Mouse (Mus musculus) layer of hippocampus, adult 8-10 months (tissue): Measurements from ENCODE around the gene Prkce. TPM values are rescaled to one million over a fixed set of nuclear protein-coding genes. Genes with fewer than 3 reads are reported as not detected.

ENCODE experiments used
- DNase-seq, 2 experiments: peaks; one replicate each; pipeline ENCODE4 v3.0.0; 2022; ENCODE audit warnings: low spot score in 2 of 2
- total RNA-seq, 4 experiments: library from RNA; stranded (reverse); gene quantifications; 2 replicates each; pipeline ENCODE4 v1.2.4; 2022

The Prkce gene
- total RNA-seq, 4 experiments from 2014 or later: 343 to 388 (median 379) TPM

DNA sequence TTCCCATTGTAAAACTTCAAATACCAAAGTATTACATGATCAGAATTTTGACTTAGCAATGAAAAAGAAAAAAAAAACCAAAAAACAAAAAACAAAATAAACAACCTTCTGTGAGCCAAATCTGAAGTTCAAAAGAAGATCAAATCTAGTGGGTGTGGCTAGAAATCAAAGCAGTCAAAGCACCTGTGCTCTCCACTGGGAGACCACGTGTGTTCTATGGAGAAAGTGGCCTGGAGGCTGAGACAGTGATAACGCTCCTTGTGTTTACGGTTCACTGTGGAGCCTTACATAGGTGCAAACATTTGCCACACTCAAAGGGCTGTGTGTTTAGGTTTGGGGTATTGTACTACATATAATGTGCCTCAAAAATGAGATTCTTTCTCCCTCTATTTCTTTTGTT lies 132.0 kb downstream of the Prkce start:
- no peak for DNase-seq

DNA sequence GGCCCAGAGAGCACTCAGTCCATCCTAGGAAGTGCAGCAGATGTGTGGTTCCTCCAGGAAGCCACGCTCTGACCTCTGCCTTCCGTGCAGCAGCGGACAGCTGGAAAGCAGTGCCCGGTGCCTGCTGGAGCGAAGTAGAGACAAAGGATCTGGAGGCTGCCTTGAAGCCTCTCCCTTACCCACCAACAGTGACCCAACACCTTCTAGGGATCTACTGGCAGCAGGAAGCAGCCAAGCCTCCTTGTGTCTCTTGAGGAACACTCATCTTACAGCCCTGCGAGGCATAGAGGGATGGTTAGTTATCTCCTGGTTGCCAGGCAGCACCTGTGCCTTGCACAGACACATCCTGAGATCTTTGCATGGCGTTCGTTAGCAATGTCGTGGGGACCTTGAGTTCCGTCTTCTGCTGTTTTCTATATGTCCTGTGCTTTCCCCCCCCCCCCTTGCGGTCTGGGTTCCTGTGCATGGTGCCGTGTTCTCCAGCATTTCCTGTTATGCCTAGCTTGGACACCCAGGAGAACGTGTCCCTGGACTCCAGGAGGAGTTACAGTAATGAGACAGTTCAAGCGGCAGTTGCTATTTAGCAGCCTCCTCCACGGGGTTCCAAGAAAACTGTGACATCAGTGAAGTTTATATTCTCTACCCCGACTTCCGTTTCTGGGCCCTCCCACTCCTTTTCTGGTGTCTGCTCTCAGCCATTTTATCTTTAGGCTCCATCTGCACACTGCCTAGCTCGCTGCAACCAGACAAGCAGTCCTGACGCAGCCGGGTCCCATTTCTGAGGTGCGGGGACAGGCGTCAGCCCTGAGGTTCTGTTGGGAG lies 133.4 kb downstream of the Prkce start:
- DNase-seq: peak; percentile 67 to 75

DNA sequence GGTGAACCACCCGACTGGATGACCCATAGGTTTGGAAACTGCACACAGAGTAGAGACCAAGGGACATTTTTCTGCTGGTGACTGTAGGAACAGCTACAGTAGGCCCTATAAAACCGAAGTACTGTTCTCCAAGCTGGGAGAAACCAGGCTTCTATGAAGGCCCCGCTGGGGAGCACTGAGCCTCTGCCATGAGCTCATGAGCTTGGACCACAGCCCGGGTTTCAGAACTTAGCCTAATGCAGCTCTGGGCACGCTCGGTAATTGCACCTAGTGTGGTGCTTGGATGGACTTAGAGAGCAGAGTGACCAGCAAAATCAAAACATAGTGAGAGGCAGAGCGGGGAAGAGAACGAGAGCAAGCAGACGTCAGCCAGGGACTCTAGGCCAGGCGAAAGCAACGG lies 134.7 kb downstream of the Prkce start:
- peak in 1 of 2 experiments; percentile 66 for DNase-seq

DNA sequence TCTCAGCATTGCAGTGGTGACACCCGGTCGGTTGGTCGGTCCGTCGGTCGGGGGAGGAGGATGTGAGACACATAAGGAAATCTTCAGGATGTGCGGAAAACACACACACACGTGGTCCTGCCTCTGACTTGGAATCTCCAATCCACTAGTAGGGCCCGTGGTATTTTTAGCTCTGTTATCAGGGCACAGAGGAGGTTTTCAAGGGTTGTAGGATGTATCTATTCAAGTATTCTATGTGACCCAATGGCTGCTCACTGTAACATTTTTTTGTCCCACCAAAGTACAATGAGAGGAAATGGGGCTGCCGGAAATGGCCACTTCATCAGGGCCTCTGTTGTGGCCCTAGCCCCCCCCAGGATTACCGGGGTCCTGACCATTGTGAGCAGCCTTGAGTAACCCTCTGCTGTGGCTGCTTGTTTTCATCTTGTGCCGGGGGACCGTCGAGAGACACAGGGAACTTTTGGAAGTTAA lies 135.3 kb downstream of the Prkce start:
- DNase-seq: no peak

DNA sequence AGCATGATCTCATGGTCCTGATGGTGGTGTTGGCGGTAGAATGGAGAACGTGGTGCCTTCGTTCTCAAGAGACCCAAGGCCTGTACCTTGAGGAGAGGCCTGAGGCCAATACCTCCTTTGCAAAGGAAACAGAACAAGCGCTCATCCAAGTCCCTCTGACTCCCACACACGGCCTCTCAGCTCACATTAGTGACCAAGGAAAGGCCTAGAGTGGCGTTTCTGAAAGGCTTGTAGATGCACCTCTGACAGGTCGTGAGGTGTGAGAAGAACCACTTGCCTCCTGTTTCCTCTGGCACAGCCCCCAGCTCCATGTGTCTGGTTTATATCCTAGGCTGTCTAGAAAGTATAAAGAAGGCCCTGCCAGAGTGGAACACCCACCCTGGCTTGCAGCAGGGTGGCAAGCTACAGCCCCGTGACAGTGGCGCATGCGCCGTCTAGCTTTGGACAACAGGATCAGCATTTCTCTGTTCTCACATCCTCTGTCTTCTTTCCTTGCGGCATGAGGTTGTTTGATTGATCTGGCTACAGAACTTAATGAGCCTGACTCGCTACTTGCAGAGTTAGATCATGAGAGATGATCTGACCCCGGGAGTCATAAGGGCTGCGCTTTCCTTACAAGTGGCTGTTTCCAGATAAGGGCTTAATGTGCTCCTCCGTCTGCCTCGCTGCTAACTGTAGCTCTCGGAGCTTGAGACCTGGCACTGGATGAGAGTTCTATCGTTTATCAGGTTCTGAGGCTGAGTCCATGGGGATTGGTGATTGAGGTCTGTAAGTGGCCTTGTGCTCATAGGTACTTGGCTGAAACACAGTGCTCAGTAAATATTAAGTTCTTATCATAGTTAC lies 136.0 kb downstream of the Prkce start:
- no peak for DNase-seq

DNA sequence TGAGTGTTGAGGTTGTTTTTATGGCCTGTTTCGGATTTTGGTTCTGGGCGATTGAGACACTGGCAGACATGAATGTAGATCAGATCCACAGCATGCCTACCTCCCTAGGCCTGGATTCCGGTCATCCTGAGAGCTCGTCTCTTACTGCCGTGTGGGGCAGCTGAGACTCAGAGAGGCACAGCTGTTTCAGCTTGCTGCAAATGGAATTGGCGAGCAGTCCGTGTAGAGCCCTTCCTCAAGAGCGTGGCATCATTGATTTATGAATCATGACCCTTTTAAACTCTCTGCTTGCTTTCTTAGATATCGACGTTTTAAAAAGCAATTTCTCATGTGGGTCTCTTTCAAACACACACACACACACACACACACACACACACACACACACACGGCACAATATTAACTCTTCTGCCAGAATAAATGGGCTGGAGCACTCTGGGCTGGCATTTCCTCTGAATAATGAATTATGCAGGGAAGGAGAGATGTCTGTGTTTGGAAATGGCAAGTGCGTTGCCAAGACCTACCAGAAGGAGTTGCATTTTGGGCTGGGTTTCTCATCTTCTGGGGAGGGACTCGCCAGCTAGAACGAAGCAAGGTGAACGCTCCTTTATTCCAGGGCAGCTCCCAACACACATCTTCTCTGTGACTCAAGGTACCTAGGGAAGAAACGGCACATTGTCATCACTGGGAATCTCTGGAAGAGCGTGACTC lies 137.5 kb downstream of the Prkce start:
- no peak for DNase-seq

DNA sequence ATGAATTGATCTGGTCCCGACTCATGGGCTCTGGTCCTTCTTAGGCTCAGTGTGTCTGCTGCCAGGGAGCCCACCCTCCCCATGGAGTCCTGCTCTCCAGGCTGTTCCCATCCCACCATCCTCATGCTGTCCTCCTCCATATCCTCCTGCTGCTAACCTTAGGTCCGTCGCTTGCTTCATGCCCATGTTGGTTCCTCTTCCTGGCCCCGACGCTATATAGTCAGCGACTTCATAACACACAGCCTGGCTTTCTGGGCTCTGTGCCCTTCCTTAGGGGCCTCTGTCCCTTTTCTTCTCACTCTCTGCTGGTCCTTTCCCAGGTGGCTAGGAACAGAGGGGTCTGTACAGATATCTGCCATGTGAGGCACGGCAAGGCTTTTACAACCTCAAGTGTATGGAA lies 138.6 kb downstream of the Prkce start:
- DNase-seq: no peak

DNA sequence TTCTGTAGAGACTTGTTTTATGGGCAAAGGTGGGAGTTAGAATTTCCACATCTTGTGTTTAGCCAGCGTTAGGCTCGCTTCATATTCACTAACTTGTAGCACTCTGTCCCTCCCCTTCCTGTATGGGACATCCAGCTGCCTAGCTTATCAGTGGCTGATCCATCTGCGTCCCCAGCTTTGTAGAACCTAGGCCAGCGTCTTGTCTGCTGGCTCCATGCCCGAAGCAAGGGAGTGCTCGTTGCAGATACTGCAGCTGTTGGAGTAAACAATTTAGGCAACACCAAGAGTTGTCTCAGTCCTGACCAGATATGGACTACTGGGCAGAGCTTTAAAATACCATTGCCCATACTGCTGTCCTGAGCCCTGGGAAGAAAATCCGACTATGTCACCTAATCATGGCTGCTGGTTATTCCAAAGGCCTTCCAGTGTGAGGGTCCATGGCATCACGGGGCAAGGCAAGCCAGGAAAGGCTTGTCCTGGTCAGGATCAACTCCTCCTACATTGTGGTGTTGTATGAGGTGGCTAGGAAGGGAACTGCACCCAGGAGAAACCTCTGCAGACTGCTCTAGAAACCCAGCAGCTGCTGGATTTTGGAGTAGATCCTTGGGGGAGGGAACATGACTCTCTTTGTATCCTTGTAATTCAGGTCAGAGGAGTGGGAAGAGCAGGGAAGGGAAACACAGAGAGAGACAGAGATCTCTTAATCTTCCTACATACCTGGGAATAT lies 146.0 kb downstream of the Prkce start:
- DNase-seq: no peak

DNA sequence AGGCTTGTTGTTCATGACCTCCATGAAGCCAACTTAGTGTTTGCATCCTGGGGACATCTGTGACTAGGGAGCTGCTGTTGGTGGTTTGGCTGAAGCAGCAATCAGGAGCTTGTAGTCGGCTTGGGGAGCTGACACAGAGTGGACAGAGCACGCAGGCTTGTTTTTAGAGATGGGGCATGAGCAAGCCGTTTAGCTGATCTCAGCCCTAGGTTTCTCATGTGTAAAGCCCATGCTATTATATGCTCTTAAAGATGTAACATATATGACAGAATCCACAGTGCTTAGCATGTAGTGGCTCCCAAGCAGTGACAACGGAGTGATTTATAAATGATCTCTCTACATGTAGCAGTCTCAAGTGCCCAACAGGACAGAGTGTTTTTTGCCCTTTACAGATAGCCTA lies 148.3 kb downstream of the Prkce start:
- DNase-seq: no peak

DNA sequence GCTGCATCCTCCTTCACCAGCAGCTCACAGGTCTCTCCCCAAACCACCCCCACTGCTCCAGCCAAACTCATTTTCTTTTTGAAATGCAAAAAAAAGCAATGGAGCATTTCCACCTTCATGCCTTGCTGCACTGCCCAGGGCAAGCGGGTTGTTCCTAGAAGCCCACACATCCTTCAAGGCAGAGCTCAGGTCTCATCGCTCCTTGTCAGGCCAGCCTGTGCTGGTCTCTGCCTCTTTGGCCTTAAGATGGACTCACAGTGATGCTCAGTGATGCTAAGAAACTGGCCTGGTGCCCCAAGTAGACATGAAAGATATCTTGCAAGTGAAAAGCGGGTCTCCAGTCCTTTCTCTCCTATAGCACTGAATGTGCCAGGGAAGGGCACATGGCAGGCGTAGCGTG lies 149.2 kb downstream of the Prkce start:
- no peak for DNase-seq

DNA sequence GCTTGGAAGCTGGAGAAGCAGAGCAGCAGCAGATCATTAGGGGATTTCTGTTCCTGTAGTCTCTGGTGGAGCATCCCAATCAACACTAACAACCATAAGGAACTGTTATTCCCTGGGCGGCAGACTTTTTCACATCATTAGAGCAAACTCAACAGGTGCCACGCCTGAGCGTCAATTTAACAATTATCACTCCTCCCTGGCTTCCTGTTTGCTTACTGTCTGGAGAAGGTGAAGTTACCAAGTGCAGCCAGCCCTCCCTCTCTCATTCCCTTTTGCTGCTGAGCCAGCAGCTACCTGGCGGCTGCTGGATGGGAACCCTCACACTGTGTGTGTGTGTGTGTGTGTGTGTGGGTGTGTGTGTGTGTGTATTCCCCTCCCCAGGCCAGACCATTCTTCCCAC lies 149.6 kb downstream of the Prkce start:
- no peak for DNase-seq

DNA sequence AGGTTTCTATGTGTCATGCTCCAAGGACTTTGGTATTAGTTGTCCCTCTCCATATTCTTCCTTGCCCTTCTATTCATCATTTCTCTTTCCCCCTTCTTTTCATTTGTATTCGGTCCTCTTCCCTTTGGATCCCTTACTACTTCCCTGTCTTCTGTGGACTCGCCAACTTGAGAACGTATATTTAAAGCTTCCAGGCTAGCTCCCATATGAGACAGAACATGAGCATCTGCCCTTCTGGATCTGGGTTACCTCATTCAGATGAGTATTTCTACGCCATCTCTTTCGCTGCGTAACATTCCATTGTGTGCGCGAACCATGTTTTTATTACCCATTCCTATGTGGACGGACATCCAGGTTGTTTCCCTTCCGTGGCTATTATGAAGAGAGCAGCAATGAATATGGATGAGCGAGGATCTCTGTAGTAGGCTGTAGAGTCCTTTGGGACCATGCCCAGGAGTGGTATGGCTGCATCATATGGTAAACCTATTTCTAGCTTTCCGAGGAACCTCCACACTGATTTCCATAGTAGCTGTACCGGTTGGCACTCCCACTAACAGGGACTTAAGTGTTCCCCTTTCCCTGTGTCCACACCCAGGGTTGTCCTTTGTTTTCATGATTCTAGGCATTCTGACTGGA lies 152.5 kb downstream of the Prkce start:
- no peak for DNase-seq

DNA sequence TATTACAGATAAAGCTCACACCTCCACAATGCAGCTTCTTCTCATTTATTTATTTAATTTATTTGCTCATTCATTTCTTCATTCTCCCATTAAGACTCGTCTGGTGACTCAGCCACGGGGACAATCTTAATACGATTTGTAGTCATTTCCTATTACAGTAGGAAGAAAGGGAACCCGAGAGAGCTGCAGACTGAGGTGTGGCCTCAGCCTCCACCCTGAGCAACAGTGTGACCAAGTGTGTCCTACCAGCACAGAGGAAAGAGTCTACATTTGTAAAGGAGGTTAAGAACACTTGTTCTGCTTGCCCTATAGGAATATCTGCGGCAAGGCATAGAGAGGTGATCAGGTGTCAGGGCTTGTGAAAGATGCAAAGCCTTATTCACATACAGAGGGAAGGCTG lies 155.3 kb downstream of the Prkce start:
- DNase-seq: no peak

DNA sequence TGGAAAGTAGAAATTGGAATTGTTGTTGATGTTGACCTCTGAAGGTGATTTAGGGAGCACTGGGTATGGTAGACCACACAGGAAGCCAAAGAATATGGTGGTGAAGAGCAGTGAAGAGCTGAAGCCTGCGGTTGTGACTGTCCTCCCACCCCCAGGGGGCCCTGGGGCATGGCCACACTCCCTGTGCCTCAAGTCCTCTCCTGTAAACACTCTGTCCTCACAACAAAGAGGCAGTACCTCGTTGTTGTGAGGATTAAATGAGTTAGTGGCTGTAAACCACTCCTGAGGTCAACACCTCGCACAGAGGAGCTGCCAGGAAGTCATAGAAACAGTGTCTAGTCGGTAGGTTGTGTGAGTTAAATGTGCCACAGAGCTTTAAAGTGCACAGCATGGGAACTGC lies 155.7 kb downstream of the Prkce start:
- no peak for DNase-seq

DNA sequence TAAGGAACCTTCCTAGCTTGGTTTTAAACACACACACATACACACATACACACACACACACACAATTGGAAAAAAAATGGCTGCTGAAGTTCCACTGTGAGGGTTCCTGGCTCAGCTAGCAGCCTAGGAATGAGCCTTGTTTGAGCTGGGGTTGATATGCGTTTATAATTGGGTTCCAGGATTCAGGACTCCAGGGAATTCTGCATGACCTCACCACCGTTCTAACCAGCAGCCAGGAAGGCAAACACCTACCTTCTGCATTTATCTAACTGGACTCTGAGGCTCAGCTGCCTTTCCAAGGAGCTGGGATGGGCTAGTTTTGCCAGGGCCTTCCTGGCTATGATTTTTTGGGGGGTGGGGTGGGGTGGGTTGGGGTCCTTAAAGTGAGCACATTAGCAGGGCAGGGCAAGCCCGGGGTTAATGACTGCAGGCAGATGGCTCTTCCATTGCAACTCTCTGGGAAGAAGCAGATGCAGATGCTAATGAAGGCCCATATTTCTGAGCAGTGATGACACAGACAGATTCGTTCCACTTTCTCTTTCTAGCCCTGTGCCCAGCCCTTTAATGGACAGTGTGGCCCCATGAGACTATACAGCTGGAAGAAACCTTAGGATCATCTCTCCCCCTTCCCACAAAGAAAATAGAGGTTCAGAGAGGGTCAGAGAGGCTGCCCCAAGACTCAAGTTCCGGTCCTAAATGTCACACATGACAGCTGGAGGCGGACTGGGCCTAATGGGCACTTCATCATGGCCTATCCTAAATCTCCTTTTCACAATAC lies 156.5 kb downstream of the Prkce start:
- no peak for DNase-seq

DNA sequence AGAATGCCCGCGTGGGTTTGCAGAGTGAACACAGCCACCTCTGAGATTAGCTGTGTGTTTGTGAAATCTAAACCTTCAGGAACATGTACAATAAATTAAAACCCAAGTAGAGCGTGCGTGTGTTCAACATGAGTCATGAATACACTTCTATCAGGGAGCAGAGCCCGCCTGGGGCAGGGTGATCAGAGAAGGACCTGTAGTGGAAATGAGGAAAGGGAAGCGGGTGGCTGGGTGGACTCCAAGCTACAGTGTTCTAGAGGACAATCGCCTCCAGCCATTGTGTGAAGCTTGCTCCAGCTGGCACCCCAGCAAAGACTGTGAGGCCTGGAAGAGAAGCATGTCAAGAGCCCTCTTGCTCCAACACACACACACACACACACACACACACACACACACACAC lies 157.2 kb downstream of the Prkce start:
- no peak for DNase-seq

DNA sequence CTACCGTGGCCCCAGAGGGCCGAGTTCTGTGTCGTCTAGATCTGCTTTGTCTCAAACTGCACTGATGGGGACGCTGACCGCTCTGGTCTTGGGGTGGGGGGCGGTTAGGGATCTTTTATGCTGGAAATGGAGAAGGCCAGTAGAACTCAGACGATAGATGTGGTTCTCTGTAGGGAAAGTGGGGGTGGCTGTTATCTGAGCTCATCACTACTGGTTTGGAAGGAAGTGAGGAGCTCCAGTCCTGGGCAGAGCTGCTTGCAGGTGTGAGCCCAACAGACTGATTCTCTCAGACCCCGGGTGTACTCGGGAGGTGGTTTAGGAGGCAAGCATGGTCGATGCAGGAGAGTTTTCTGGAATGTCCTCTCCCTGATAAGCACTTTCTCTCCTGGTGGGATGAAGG lies 157.7 kb downstream of the Prkce start:
- DNase-seq: no peak

DNA sequence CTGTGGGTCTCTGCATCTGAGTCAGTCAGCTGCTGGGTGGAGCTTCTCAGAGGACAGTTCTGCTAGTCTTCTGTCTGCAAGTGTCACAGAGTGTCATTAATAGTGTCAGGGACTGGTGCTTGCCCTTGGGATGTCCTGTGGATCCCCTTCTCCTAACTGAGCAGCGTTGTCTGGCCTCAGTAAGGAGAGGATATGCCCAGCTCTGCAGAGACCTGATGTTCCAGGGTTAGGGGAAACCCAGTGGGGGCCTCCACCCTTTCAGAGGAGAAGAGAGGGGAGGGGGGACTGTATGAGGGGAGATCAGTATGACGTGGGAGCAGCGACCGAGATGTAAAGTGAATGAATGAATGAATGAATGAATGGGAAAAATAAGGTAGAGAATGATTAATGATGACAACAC lies 160.4 kb downstream of the Prkce start:
- no peak for DNase-seq

DNA sequence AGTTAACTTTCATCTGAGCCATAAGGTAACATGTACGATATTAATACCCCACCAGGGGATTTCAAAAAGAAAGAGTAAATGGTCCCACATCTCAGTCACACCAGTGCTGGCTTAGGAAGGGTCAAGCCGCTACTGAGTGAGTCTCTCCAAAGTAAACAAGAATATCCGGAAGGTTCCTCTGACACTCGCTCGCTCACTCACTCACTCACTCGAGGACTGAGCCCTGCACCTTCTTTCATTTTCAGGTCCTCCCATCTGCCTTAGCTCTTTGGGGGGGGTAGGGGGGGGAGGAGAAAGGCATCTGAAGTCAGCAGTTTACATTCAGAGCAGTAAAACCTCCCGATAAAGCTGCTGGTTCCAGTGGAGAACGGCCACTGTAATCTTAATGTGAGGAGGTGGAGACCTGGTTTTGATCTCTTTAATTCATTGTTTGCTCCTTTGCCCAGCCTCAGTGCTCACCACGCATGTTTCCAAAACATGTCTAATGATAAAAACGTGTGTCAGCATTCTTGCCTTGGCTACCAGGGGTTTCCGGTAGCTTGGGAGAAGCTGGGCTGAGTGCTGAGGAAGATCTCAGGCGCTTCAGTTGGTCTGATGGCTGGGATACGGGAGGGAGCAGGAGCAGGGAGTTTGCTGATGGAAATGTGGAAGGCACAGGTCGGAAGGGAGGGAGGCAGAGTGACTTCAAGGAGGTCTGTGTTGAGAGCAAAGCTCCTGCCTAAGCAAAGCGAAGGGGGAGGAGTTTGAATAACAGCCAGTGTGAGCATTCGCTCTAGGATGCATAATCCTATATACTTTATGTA lies 161.9 kb downstream of the Prkce start:
- no peak for DNase-seq
